Mouse (Mus musculus) midbrain, postnatal 0 days (tissue): ENCODE measurements around the gene Slc46a1. TPM values are rescaled to one million over a fixed set of nuclear protein-coding genes. Genes with fewer than 3 reads are reported as not detected.
A peak's percentile ranks its signal among the peaks of the same experiment; 100 is the strongest.

Experiments
- ATAC-seq: fragments of 200-750 bp; cut with Nextera tagmentation; 2 replicates; pipeline ENCODE4 v1.8.0; 2017; ENCODE audit warnings: moderate number of reproducible peaks, mild to moderate bottlenecking, moderate TSS enrichment, moderate library complexity; ENCODE audit not compliant: low FRiP score
- DNase-seq: peaks from one replicate; pipeline ENCODE4 v3.0.0-alpha.2; 2015; ENCODE audit warnings: low spot score
- H3K27ac ChIP-seq: fragments of 300-500 bp; sonication (generic); 2 replicates; pipeline ENCODE4 v1.5.1; 2014; ENCODE audit warnings: low read depth, mild to moderate bottlenecking, low read length, mixed read lengths
- H3K27me3 ChIP-seq: fragments of 300-500 bp; sonication (generic); 2 replicates; pipeline ENCODE4 v1.6.1; 2014; ENCODE audit warnings: low read length, control low read depth, mixed read lengths; ENCODE audit not compliant: insufficient read depth
- H3K36me3 ChIP-seq: fragments of 300-500 bp; sonication (generic); 2 replicates; pipeline ENCODE4 v1.6.1; 2014; ENCODE audit warnings: low read length, control low read depth, mixed read lengths; ENCODE audit not compliant: insufficient read depth
- H3K4me1 ChIP-seq: fragments of 300-500 bp; sonication (generic); 2 replicates; pipeline ENCODE4 v1.6.1; 2014; ENCODE audit warnings: mild to moderate bottlenecking, control low read depth, antibody characterized with exemption, low read length, mixed read lengths; ENCODE audit not compliant: insufficient read depth
- H3K4me2 ChIP-seq: fragments of 300-500 bp; sonication (generic); 2 replicates; pipeline ENCODE4 v1.6.1; 2014; ENCODE audit warnings: low read depth, mild to moderate bottlenecking, low read length, mixed read lengths; ENCODE audit not compliant: poor library complexity, severe bottlenecking
- H3K4me3 ChIP-seq: fragments of 300-500 bp; sonication (generic); 2 replicates; pipeline ENCODE4 v1.5.1; 2014; ENCODE audit warnings: low read depth, mild to moderate bottlenecking, low read length, moderate library complexity
- H3K9ac ChIP-seq: fragments of 300-500 bp; sonication (generic); replicated peaks from 2 replicates; pipeline ENCODE4 v1.6.1; 2014; ENCODE audit warnings: mild to moderate bottlenecking, low read length, moderate library complexity, mixed read lengths; ENCODE audit not compliant: poor library complexity, severe bottlenecking
- H3K9me3 ChIP-seq: fragments of 300-500 bp; sonication (generic); 2 replicates; pipeline ENCODE4 v1.6.1; 2016; ENCODE audit warnings: low read length, control low read depth
- CTCF ChIP-seq: IDR thresholded peaks from 2 replicates; pipeline ENCODE4 v1.5.1; 2016; ENCODE audit warnings: antibody characterized with exemption, mild to moderate bottlenecking
- WGBS: fragments of 180-500 bp; shearing (Covaris S2); extraction: QIAGEN DNeasy Blood & Tissue Kit; methylation state at CpG from one replicate; pipeline ENCODE4 v1.1.7; 2014; 5-methylcytosine and 5-hydroxymethylcytosine counted together
- polyA plus RNA-seq: library from polyadenylated mRNA; unstranded; fragments of >200 nt; fragmentation: Nextera tagmentation; extraction: Ambion mirVana; gene quantifications from 2 replicates; pipeline ENCODE4 v1.2.1, GENCODE M21; 2015
- total RNA-seq: library from RNA; depleted of rRNA; stranded (reverse); fragments of >200 nt; gene quantifications from 2 replicates; pipeline ENCODE4 v1.2.3, GENCODE M21; 2014

Gene Slc46a1
- total and polyA plus RNA-seq, 2 experiments from 2014 or later, result 17.5 to 19.1 TPM

DNA sequence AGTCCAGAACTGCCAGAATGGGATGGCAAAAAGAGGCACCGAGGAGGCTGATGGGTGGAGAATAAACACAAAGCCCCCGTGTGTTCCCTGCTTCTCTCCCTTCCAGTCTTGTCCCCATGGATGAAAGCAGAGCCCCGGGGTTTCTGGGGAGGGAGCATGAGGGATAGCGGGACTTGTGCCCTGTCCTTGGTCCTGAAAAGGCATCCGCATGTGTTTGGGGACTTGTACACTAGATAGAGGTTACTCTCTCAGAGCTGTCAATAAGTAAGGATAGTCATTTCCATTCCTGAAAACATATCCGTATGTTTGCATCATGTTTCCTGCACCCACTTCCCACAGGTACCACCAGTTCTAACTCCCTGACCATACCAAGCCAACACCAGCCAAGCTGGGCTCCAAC is 30.4 kb downstream of the Slc46a1 start:
- Histone ChIP-seq H3K4me2 (peak overlapping the region; percentile 76), H3K27me3 (no peaks in the 10 kb centered on the region), H3K9ac (peak overlapping the region; percentile 83), H3K36me3 (no peaks in the 10 kb centered on the region), H3K27ac (no peak overlapping the region), H3K4me1 (peaks cover 5% of the 10 kb centered on the region; the same call in 1 of the 2 replicates), H3K4me3 (peak overlapping the region; percentile 78), H3K9me3 (no peaks in the 10 kb centered on the region)
- DNase-seq (no peak), ATAC-seq (no peak)
- 6% methylated on average over 6 of the region's 6 CpGs for WGBS
- no peak for TF ChIP-seq CTCF

GRCm38 (mm10) chr11:78497071-78497541 is 31.6 kb downstream of the Slc46a1 start:
- Histone ChIP-seq H3K9ac (peak overlapping the region; percentile 83), H3K9me3 (no peaks in the 10 kb centered on the region), H3K27me3 (no peaks in the 10 kb centered on the region), H3K27ac (peak overlapping the region; percentile 94), H3K4me1 (peaks cover 5% of the 10 kb centered on the region; the same call in 1 of the 2 replicates), H3K4me2 (peak overlapping the region; percentile 76), H3K4me3 (peak overlapping the region; percentile 78), H3K36me3 (no peaks in the 10 kb centered on the region)
- no peak for TF ChIP-seq CTCF
- under 1% methylated on average over 44 of the region's 44 CpGs for WGBS
- ATAC-seq (peak; percentile 72), DNase-seq (peak; percentile 78)

GRCm38 (mm10) chr11:78497544-78498522 is 32.3 kb downstream of the Slc46a1 start, which contains the start of gene Sarm1:
Sarm1 (minus strand) TSS chr11:78497754.
- H3K9me3 ChIP-seq, result no peaks in the 10 kb centered on the region
- peak within 1 kb of the TSS; percentile 76 for H3K4me2 ChIP-seq
- no peaks in the 10 kb centered on the region for H3K27me3 ChIP-seq
- H3K4me1 ChIP-seq, result peaks cover 5% of the 10 kb centered on the region; the same call in 1 of the 2 replicates
- ATAC-seq, result peak; percentile 95
- H3K27ac ChIP-seq, result peak within 1 kb of the TSS; percentile 94
- no peaks in the 10 kb centered on the region for H3K36me3 ChIP-seq
- WGBS, result 3% methylated on average over 35 of the region's 36 CpGs
- peak within 1 kb of the TSS; percentile 83 for H3K9ac ChIP-seq
- peak; percentile 98 for DNase-seq
- TF ChIP-seq CTCF, result peak; percentile 32
- H3K4me3 ChIP-seq, result peak within 1 kb of the TSS; percentile 78

GRCm38 (mm10) chr11:78499004-78499403 is 33.5 kb downstream of the Slc46a1 start, which contains the start of gene Vtn:
Vtn (plus strand) TSS chr11:78499091.
- 43% methylated on average over 7 of the region's 7 CpGs for WGBS
- DNase-seq (no peak), ATAC-seq (no peak)
- Histone ChIP-seq H3K27ac (peak within 1 kb of the TSS; percentile 94), H3K4me1 (peaks cover 5% of the 10 kb centered on the region; the same call in 1 of the 2 replicates), H3K27me3 (no peaks in the 10 kb centered on the region), H3K9me3 (no peaks in the 10 kb centered on the region), H3K4me3 (peak within 1 kb of the TSS; percentile 78), H3K4me2 (peak within 1 kb of the TSS; percentile 76), H3K36me3 (no peaks in the 10 kb centered on the region), H3K9ac (peak within 1 kb of the TSS; percentile 83)
- no peak for TF ChIP-seq CTCF

- no peak for TF ChIP-seq CTCF
- ATAC-seq (no peak), DNase-seq (no peak)
- no peaks in the 10 kb centered on the region for H3K9me3 ChIP-seq
- H3K9ac ChIP-seq, result no peak overlapping the region
- H3K27ac ChIP-seq, result no peak overlapping the region
- WGBS, result 43% methylated on average over 16 of the region's 16 CpGs
- no peak overlapping the region for H3K4me2 ChIP-seq
- H3K4me1 ChIP-seq, result peaks cover 5% of the 10 kb centered on the region; the same call in 1 of the 2 replicates
- H3K36me3 ChIP-seq, result no peaks in the 10 kb centered on the region
- no peaks in the 10 kb centered on the region for H3K27me3 ChIP-seq
- H3K4me3 ChIP-seq, result 0 out of 2 replicates have a peak overlapping the region, but pooled peaks have one; percentile 3
Observed at GRCm38 (mm10) chr11:78499543-78499942, 34.0 kb downstream of the Slc46a1 start.
